Mouse (Mus musculus) thymus, adult 2 months (tissue): ENCODE measurements around the gene Gm20721.

Experiments used
- CTCF ChIP-seq: fragments of 200-500 bp; IDR thresholded peaks from 2 replicates; pipeline ENCODE4 v1.5.1; 2012; ENCODE audit warnings: mild to moderate bottlenecking, control low read depth, low read length, moderate library complexity, borderline replicate concordance; ENCODE audit not compliant: control insufficient read depth, poor library complexity, insufficient read depth; ENCODE audit errors: extremely low read depth
- POLR2A ChIP-seq: fragments of 200-500 bp; IDR thresholded peaks from 2 replicates; pipeline ENCODE4 v1.6.1; 2012; ENCODE audit warnings: mild to moderate bottlenecking, low read length, control low read depth, moderate library complexity; ENCODE audit not compliant: control insufficient read depth, poor library complexity, insufficient read depth; ENCODE audit errors: extremely low read depth

GRCm38 (mm10) chr2:174326481-174326880, 20.0 kb downstream of the Gm20721 start:
- TF ChIP-seq CTCF (no peak), POLR2A (no peak)
